Mouse (Mus musculus) layer of hippocampus, adult 2 months (tissue): ENCODE results near the gene Sox5. TPM values are rescaled to one million over a fixed set of nuclear protein-coding genes. Genes with fewer than 3 reads are reported as not detected.

Source experiments
- DNase-seq, 2 experiments: peaks; one replicate each; pipeline ENCODE4 v3.0.0; 2022; ENCODE audit warnings: low spot score in 2 of 2
- H3K27ac ChIP-seq: fragments of 200-600 bp; 2 replicates; pipeline ENCODE4 v1.8.1; 2022
- H3K4me3 ChIP-seq: fragments of 200-600 bp; 2 replicates; pipeline ENCODE4 v1.8.1; 2022; ENCODE audit warnings: mild to moderate bottlenecking
- CTCF ChIP-seq: fragments of 200-600 bp; conservative IDR thresholded peaks from 2 replicates; pipeline ENCODE4 v1.8.1; 2022; ENCODE audit warnings: antibody characterized with exemption, mild to moderate bottlenecking, moderate library complexity
- total RNA-seq, 2 experiments: library from RNA; stranded (reverse); gene quantifications; 2 replicates each; pipeline ENCODE4 v1.2.3; 2021

Sox5 gene
- total RNA-seq, 2 experiments from 2014 or later: 36.8 to 42.0 TPM

DNA sequence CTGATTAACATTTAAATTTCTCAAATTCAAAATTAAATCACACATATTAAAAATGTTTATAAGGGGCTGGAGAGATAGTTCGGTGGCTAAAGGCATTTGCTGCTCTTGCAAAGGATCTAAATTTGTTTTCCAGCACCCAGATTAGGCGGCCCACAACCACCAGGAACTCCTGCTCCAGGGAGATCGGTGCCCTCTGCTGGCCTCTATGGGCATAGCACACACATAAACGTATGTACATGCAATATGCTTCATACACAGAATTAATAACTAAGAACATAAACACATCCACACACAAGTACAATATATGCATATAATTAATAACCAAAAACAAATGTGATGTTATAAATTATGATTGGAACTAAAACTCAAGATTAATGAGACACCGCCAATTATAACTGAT, 283.6 kb downstream of the Sox5 start:
- TF ChIP-seq CTCF: peak; percentile 65
- H3K27ac ChIP-seq: no peak overlapping the region
- no peak for DNase-seq
- H3K4me3 ChIP-seq: no peak overlapping the region

DNA sequence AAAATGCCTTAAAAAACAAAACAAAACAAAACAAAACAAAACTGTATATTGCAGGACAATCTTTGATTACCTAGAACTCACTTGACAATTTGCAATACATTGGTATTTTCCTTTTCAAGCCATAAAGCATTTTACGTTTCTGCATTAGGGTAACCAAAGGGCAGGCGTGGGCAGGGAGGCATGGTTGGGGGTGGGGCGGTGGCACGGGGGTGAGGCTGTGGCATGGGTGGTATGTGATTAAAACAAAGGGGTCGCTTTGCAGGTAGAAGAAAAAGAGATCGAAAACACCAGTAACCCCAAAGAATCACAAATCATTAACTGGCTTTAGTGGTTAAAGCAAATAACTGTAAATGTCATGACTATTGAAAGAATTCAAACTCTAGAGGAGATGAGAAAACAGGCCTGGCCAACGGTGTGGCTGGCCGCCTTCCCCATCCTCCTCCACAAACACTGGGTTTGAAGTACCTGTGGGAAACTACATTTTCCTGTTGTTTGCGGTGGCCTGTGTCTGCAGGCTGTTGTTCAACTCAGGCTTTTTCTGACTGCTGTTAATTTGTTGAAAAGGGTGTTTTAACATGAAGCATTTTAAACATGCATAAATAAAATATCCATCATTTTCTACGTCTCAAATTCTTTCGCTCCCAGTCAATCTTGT, 289.9 kb downstream of the Sox5 start:
- TF ChIP-seq CTCF: no peak
- Histone ChIP-seq H3K4me3 (no peak overlapping the region), H3K27ac (no peak overlapping the region)
- no peak for DNase-seq

DNA sequence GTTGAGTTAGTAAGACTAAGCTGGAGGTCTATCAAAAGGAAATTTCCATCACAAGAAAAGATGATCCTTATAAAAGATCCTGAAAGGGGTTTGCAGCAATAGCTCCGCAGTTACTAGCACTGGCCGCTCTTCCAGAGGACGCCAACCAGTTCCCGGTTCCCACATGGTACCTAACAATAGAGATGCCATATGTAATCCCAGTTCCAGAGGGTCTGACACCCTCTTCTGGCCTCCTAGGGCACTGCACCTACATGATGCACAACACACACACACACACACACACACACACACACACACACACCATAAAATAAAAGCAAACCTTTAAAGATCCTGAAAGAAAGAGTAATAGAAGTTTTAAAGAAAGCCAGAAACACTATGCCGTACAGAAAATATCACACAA, 290.9 kb downstream of the Sox5 start:
- H3K4me3 ChIP-seq: no peak overlapping the region
- no peak for TF ChIP-seq CTCF
- no peak overlapping the region for H3K27ac ChIP-seq
- no peak for DNase-seq

DNA sequence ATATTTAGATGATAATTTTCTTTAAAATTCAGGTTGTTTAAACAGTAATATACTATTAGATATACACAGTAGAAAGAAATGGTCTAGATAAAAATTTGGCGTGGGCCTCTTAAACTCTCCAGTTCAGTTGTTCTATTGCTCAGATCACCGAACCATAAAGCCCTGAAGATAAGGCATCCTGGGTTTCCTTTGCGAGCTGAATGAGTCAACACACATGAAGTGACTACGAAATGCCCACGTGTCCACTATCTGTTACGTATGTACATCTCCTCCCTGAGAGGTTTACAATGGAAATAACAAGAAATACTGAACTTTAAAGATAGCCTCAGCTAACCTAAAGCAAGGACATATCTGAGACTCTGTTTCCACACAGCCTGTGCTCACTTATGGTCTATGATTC, 296.2 kb downstream of the Sox5 start:
- TF ChIP-seq CTCF: no peak
- H3K4me3 ChIP-seq: no peak overlapping the region
- H3K27ac ChIP-seq: no peak overlapping the region
- DNase-seq: no peak

DNA sequence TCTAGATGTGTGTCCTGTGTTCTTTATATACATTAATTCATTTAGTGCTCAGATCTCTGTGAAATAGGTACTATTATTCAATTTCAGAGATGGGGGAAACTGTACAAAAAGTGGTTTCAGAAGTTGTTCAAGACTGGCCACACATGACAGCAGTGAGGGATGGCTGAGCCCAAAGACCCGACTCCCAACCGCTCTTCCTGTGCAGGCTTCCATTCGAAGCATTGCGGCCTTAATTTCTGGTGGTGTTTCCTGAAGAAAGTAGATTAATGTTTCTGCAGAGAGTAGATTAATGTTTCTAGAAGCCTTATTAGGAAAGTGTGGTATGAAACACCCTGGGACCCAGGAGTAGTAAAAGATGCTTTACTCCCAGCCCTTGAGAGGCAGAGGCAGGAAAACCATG, 298.6 kb downstream of the Sox5 start:
- DNase-seq: no peak

DNA sequence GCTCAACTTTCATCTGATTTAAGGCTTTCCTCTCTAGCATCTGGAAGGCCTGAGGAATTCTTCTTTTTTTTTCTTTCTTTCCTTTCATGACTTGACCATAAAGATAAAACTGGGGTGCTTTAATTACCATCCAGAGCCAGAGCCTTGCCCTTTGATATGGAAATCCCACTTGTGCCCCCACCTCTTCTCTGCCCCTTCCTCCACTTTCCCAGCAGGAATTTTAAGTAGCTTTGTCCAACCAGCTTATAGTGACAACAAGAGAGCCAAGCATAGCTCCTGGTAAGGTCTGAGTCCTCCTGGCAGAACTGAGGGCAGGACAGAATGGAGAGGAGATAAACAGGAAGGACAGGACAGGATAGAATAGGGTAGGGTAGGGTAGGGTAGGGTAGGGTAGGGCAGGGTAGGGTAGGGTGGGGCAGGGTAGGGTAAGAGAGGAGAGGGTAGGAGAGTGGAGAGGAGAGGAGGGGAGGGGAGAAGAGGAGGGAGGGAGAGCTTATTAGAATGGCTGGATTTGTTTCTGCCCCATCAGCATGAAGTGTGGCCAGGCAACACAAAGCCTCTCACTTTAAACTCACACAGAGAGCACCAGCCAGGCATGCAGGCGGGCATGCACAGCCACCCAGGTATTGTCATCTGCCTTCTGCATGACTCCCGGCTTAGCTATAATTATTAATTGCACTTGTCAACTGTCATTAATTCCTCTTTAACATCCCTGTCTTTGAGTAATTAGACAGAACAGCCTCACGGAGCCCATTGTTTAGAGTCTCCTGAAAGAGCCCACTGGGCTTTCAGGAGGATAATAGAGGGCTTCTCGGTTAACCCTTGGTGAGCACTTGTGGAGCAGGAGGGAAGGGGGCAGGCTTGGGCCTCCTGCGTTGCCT, 300.9 kb downstream of the Sox5 start:
- DNase-seq: no peak
- H3K27ac ChIP-seq: no peak overlapping the region
- TF ChIP-seq CTCF: no peak
- H3K4me3 ChIP-seq: no peak overlapping the region

More for the DNA sequence above, 298.6 kb downstream of the Sox5 start:
- no peak for TF ChIP-seq CTCF
- H3K4me3 ChIP-seq: no peak overlapping the region
- H3K27ac ChIP-seq: no peak overlapping the region

DNA sequence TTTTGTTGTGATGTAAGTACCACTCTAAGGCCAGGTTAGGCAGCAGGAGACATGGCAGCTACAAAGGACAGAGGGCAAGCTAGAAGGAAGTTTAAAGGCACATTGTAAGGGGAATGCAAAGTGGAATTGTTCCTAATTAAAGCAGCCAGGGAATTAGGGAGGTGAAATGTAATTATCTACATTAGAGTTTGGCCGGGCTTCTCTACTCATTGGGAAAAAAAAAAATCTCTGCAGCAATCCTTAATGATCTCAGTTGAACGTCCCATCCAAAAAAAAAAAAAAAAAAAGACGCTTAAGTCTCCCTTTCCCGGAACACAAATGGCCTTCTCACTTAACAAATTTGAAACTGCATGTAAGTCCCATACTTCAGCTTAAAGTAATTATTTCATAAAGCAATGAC, 301.9 kb downstream of the Sox5 start:
- no peak overlapping the region for H3K27ac ChIP-seq
- TF ChIP-seq CTCF: no peak
- no peak overlapping the region for H3K4me3 ChIP-seq
- no peak for DNase-seq

DNA sequence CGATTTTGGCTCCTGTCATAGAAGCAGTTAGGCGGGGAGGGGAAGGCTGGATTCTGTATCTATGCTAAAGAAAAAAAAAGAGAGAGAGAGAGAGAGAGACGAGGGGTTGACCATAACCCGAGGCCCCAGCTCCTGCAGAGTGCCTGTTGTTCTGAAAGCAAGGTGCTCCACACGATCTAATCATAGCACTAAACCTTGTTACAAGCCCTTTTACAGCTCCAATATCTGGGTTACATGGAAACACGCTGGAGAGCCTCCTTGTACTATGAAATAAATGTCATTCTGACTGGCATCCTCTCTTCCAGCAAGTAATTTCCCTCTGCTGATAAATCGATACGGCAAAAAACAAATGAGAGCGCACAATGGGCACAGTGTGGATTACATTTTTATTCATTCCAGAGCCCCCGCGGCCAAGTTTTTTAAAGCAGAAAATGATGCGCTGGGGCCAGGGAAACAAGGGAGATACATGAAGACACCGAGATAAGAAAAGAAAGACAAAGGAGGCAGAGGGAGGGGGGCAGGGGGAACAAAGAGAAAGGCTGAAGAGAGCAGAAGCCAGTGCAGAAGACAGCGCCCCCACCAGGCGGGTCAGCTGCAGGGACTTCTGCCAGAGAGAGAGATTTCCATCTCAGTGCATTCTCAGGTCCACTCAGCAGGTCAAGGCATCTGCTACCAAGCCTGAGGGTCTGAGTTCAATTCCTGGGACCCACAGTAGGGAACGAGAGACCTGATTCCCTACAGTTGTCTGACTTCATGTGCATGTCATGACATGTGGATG, 304.3 kb downstream of the Sox5 start:
- no peak overlapping the region for H3K27ac ChIP-seq

DNA sequence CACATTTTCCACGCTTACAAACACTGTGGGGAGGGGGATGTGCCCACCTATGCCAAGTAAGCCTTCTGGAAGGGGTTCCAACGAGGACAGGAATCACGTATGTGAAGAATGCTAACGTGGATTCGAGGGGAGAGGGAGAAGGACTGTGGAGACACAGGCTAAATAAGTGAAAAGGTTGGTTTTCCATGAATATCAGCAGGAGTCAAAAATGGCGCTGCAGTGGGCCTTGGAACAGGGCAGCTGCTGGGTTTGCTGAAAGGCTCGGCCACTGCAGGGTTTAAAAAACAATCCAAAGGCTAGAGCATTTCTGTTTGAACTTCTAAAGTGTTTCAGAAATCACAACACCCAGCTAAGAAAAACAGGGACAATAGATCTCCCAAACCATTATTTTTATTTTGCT, 308.3 kb downstream of the Sox5 start:
- TF ChIP-seq CTCF: no peak
- Histone ChIP-seq H3K27ac (no peak overlapping the region), H3K4me3 (no peak overlapping the region)
- DNase-seq: no peak

More for the DNA sequence above, 304.3 kb downstream of the Sox5 start:
- TF ChIP-seq CTCF: peak; percentile 58
- no peak overlapping the region for H3K4me3 ChIP-seq
- DNase-seq: peak in 1 of 2 experiments; percentile 14

DNA sequence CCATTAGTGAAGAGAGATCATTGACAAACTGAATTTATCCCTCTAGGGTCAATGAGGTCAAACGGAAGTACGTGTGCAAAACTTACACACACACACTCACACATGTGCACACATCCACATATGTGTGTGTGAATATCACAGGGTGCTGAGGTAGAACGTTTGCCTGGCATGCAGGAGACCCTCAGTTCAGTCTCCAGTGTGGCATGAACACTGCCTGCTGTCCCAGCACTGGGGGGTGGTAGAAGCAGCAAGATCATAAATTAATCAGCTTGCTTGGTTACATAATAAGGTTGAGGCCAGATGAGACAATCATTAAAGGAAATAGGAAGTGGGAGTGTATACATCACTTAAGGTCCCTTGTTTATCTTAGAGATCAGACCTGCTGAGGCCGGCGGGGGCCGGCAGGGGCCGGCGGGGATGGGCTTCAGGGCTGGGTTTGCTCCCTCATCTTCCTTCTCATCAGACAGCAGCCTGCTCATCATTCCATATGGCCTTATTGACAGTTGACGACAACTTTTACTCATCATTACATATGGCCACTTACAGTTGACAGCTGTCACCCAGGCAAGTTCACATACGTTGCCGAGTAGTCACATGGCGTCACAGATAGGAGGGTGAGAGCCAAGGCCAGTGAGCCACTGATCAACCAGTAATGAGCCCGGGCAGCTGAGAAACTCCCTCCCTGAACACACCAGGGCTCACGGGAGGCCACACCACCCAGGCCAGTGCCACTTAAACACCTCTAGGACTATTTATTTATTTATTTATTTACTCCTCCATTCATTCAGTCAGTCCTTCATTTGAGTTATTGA, 309.5 kb downstream of the Sox5 start:
- no peak overlapping the region for H3K27ac ChIP-seq
- no peak overlapping the region for H3K4me3 ChIP-seq
- peak; percentile 21 to 29 for DNase-seq
- TF ChIP-seq CTCF: no peak

DNA sequence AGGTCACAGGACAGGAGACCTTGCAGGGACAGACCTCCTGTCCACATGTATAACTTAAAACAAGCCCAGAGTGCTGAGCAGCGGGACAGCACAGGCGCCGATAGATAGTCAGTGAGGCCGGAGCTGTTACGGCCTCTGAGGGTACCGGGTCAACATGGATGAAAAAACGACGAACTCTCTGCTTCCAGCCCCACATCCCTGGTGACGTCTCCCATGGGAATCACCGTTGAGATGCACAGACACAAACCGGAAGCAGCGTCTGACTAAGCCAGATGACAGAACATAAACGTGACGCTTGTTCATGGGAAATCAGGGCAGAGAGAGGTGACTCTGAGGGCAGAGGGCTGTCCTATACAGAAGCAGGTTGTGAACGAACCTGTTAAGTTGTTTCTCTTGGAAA, 315.1 kb downstream of the Sox5 start:
- Histone ChIP-seq H3K27ac (no peak overlapping the region), H3K4me3 (no peak overlapping the region)
- no peak for TF ChIP-seq CTCF
- DNase-seq: no peak

DNA sequence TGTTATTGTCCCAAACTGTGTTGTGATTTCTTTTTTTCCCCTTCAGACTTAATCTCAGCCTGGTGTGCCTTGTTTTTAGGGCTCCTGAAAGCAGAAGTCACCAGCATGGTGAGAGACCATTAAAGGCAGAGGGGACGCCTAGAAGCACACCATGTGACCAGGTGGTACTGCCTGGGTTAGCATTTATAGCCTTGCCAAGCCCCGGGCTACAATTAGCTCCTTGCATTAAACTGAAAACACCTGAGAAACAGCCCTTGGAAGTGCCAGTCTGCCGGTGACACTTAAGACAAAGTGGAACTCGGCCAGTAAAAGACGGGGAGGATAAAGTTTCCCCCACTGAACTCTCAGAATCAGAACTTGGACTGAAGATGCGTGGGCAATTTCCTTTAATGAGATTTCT, 318.1 kb downstream of the Sox5 start:
- Histone ChIP-seq H3K27ac (no peak overlapping the region), H3K4me3 (no peak overlapping the region)
- no peak for TF ChIP-seq CTCF
- DNase-seq: no peak
